Mouse (Mus musculus): Measurements from ENCODE around the gene Pmp22.

GRCm38 (mm10) chr11:63160926-63161325, 32.1 kb downstream of the Pmp22 start:
- TF ChIP-seq CTCF (IDR thresholded peaks at IDR 0.05; ENCODE audit: low read depth): no peak
- no peak for TF ChIP-seq EP300 (IDR thresholded peaks at IDR 0.05; ENCODE audit: low read depth)

Data from liver, embryonic 14.5 days (tissue).